9 mouse cellular contexts compared by ENCODE assay signal in genomic region chr4:136469941-136470346, GRCm38 (mm10). TPM values are rescaled to one million over a fixed set of nuclear protein-coding genes. Genes with fewer than 3 reads are reported as not detected.
DNase-seq lines count a peak whose midpoint lies in the region; ATAC-seq and TF ChIP-seq lines count a peak whose summit lies in the region.
"Had no signal": no experiment of that assay in that cellular context is flagged by ENCODE, and none has a peak within 500 bp of the region (broad histone marks: within the 10 kb centered on the region; RNA-seq: fewer than 3 reads in every experiment).

No protein-coding gene starts in this region.

- H3K36me3 ChIP-seq in ES-Bruce4 (ENCODE audit: control insufficient read depth, insufficient read depth, low read length, poor library complexity, severe bottlenecking), result no peaks in the 10 kb centered on the region
- no peaks in the 10 kb centered on the region for H3K36me3 ChIP-seq in forebrain, embryonic 11.5 days (ENCODE audit: control insufficient read depth, insufficient read depth, low read length)
- H3K36me3 ChIP-seq in limb, embryonic 13.5 days, result no peaks in the 10 kb centered on the region
- H3K36me3 ChIP-seq in midbrain, embryonic 16.5 days (ENCODE audit: control insufficient read depth, insufficient read depth, low read length), result no peaks in the 10 kb centered on the region
- H3K36me3 ChIP-seq: G1E had no signal

- no peaks in the 10 kb centered on the region for H3K27me3 ChIP-seq in ES-Bruce4 (ENCODE audit: control insufficient read depth, insufficient read depth, low read length, poor library complexity, severe bottlenecking)
- no peaks in the 10 kb centered on the region for H3K27me3 ChIP-seq in forebrain, embryonic 11.5 days (ENCODE audit: control insufficient read depth, insufficient read depth, low read length)
- no peaks in the 10 kb centered on the region for H3K27me3 ChIP-seq in limb, embryonic 13.5 days
- peaks cover under 1% of the 10 kb centered on the region; the same call in 1 of the 2 replicates for H3K27me3 ChIP-seq in midbrain, embryonic 16.5 days (ENCODE audit: control insufficient read depth, insufficient read depth, low read depth, low read length)

- H3K4me2 ChIP-seq in forebrain, embryonic 11.5 days (ENCODE audit: low read depth, low read length, severe bottlenecking), result peak overlapping the region; percentile 58
- peak overlapping the region; percentile 74 for H3K4me2 ChIP-seq in limb, embryonic 13.5 days (replicated peaks)
- peak overlapping the region; percentile 56 for H3K4me2 ChIP-seq in midbrain, embryonic 16.5 days (ENCODE audit: low read length)

- WGBS in forebrain, embryonic 11.5 days, result under 1% methylated on average over 20 of the region's 55 CpGs
- WGBS in limb, embryonic 13.5 days, result 2% methylated on average over 17 of the region's 55 CpGs
- WGBS in midbrain, embryonic 16.5 days, result under 1% methylated on average over 29 of the region's 55 CpGs

- ATAC-seq in frontal cortex, adult (ENCODE audit: low TSS enrichment), result peak; percentile 44
- peak; percentile 80 for ATAC-seq in forebrain, embryonic 11.5 days (replicated peaks; ENCODE audit: low FRiP score)
- ATAC-seq in limb, embryonic 13.5 days (ENCODE audit: low FRiP score, low read depth), result peak; percentile 85
- ATAC-seq in midbrain, embryonic 16.5 days, result peak; percentile 86

- H3K9ac ChIP-seq in ES-Bruce4 (ENCODE audit: low read depth, poor library complexity, severe bottlenecking), result peak overlapping the region; percentile 96
- H3K9ac ChIP-seq in forebrain, embryonic 11.5 days (ENCODE audit: low read length), result peak overlapping the region; percentile 83
- peak overlapping the region; percentile 85 for H3K9ac ChIP-seq in limb, embryonic 13.5 days
- peak overlapping the region; percentile 88 for H3K9ac ChIP-seq in midbrain, embryonic 16.5 days (ENCODE audit: low read depth, low read length)

- peaks cover 5% of the 10 kb centered on the region for H3K4me1 ChIP-seq in ES-Bruce4 (ENCODE audit: control insufficient read depth, insufficient read depth, low read length)
- peaks cover 7% of the 10 kb centered on the region; the same call in 1 of the 2 replicates for H3K4me1 ChIP-seq in forebrain, embryonic 11.5 days (replicated peaks; ENCODE audit: control insufficient read depth, insufficient read depth, low read length)
- H3K4me1 ChIP-seq in limb, embryonic 13.5 days, result peaks cover 47% of the 10 kb centered on the region
- H3K4me1 ChIP-seq in midbrain, embryonic 16.5 days (ENCODE audit: control insufficient read depth, insufficient read depth, low read length), result peaks cover 12% of the 10 kb centered on the region

- TF ChIP-seq CTCF in ES-Bruce4 (IDR thresholded peaks at IDR 0.05; ENCODE audit: low read depth, low read length), result no peak

- no peak for TF ChIP-seq POLR2A in ES-Bruce4 (IDR thresholded peaks at IDR 0.05; ENCODE audit: insufficient read depth, low read length)

- no peaks in the 10 kb centered on the region for H3K9me3 ChIP-seq in ES-Bruce4 (replicated peaks; ENCODE audit: control insufficient read depth, insufficient read depth, low read length, poor library complexity, severe bottlenecking)
- H3K9me3 ChIP-seq in forebrain, embryonic 11.5 days (ENCODE audit: control insufficient read depth, low read length), result no peaks in the 10 kb centered on the region
- H3K9me3 ChIP-seq in limb, embryonic 13.5 days, result no peaks in the 10 kb centered on the region
- no peaks in the 10 kb centered on the region for H3K9me3 ChIP-seq in midbrain, embryonic 16.5 days (replicated peaks; ENCODE audit: control insufficient read depth, low read length, poor library complexity, severe bottlenecking)

- DNase-seq in frontal cortex, postnatal 25 days (ENCODE audit: low spot score in 2 of 2), result no peak
- DNase-seq in forebrain, embryonic 11.5 days (ENCODE audit: low spot score), result no peak
- DNase-seq in adrenal gland, adult 18-20 months (ENCODE audit: low spot score in 2 of 2), result no peak
- no peak for DNase-seq in cerebellum, adult 18-20 months

- TF ChIP-seq EP300 in ES-Bruce4 (IDR thresholded peaks at IDR 0.05; ENCODE audit: insufficient read depth, low read depth, low read length), result no peak

- H3K27ac ChIP-seq in ES-Bruce4 (ENCODE audit: insufficient read depth, low read length), result peak overlapping the region; percentile 22; the same call in 1 of the 2 replicates
- peak overlapping the region; percentile 96 for H3K27ac ChIP-seq in forebrain, embryonic 11.5 days (ENCODE audit: low read depth, low read length)
- peak overlapping the region; percentile 97 for H3K27ac ChIP-seq in limb, embryonic 13.5 days
- peak overlapping the region; percentile 93 for H3K27ac ChIP-seq in midbrain, embryonic 16.5 days (ENCODE audit: low read length)

- H3K4me3 ChIP-seq in ES-Bruce4 (ENCODE audit: low read depth, low read length), result peak overlapping the region; percentile 90
- H3K4me3 ChIP-seq in forebrain, embryonic 11.5 days (ENCODE audit: low read depth, low read length), result peak overlapping the region; percentile 92
- peak overlapping the region; percentile 68 for H3K4me3 ChIP-seq in limb, embryonic 13.5 days
- H3K4me3 ChIP-seq in midbrain, embryonic 16.5 days (ENCODE audit: low read depth, low read length), result peak overlapping the region; percentile 63

RNA-seq across cellular contexts. Expression of gene Luzp1, which starts 0.4 kb away (rescaled TPM):
- polyA plus RNA-seq in ES-Bruce4 (2011; ENCODE audit: insufficient read depth, insufficient read length, low read depth, missing spikeins), result 67.6 and 73.0 TPM in 2 replicates
- 119 and 121 TPM in 2 replicates for polyA plus RNA-seq in forebrain, embryonic 11.5 days (2014; fragmentation: Nextera tagmentation; extraction: Ambion mirVana)
- 155 TPM in 2 replicates for polyA plus RNA-seq in limb, embryonic 13.5 days (2015; fragmentation: Nextera tagmentation; extraction: Ambion mirVana)
- 40.8 and 46.7 TPM in 2 replicates for polyA plus RNA-seq in midbrain, embryonic 16.5 days (2015; fragmentation: Nextera tagmentation; extraction: Ambion mirVana)
- 10 to 100 TPM; 32.0 to 41.5 TPM for total RNA-seq in adrenal gland, adult 18-20 months (2021)
- polyA plus RNA-seq: G1E had no signal

RNA-seq across cellular contexts. Expression of gene 6030445D17Rik, which starts 7.9 kb away (rescaled TPM):
- 0.40 and 0.46 TPM in 2 replicates for polyA plus RNA-seq in ES-Bruce4 (2011; ENCODE audit: insufficient read depth, insufficient read length, low read depth, missing spikeins)
- polyA plus RNA-seq in forebrain, embryonic 11.5 days (2014; fragmentation: Nextera tagmentation; extraction: Ambion mirVana), result not detected in 2 replicates
- polyA plus RNA-seq in limb, embryonic 13.5 days (2015; fragmentation: Nextera tagmentation; extraction: Ambion mirVana), result 0.10 and 0.29 TPM in 2 replicates
- 0.14 and 0.20 TPM in 2 replicates for polyA plus RNA-seq in midbrain, embryonic 16.5 days (2015; fragmentation: Nextera tagmentation; extraction: Ambion mirVana)
- total RNA-seq in adrenal gland, adult 18-20 months (2021), result under 1 TPM; 0.45 to 0.46 TPM
- total RNA-seq: G1E had no signal
- polyA plus RNA-seq: G1E had no signal

RNA-seq across cellular contexts. Expression of gene Htr1d, which starts 46.6 kb away (rescaled TPM):
- polyA plus RNA-seq in ES-Bruce4 (2011; ENCODE audit: insufficient read depth, insufficient read length, low read depth, missing spikeins), result 1.1 and 1.2 TPM in 2 replicates
- 0.21 and 0.25 TPM in 2 replicates for polyA plus RNA-seq in forebrain, embryonic 11.5 days (2014; fragmentation: Nextera tagmentation; extraction: Ambion mirVana)
- 0.55 and 0.89 TPM in 2 replicates for polyA plus RNA-seq in limb, embryonic 13.5 days (2015; fragmentation: Nextera tagmentation; extraction: Ambion mirVana)
- polyA plus RNA-seq in midbrain, embryonic 16.5 days (2015; fragmentation: Nextera tagmentation; extraction: Ambion mirVana), result 2.8 TPM in 2 replicates
- under 1 TPM in 1 of 2 experiments, not detected in 1; 0.35 TPM for total RNA-seq in adrenal gland, adult 18-20 months (2021)
- polyA plus RNA-seq: G1E had no signal

Comparison
In these comparisons a context has a peak if more than half of its experiments do, and no peak if none do; other contexts are left out.
1. H3K27ac ChIP-seq: peak in every context shown above with its lines; median percentile 97 in limb, embryonic 13.5 days; 96 in forebrain, embryonic 11.5 days; 93 in midbrain, embryonic 16.5 days; 22 in ES-Bruce4.